Mouse (Mus musculus) activated CD4-positive, CD25-positive, alpha-beta regulatory T cell, adult 4 months (primary cell): ENCODE data around the gene Cacna2d1. TPM values are rescaled to one million over a fixed set of nuclear protein-coding genes. Genes with fewer than 3 reads are reported as not detected.

ENCODE experiments used
- ATAC-seq: one replicate; pipeline ENCODE4 v1.8.0; 2017
- polyA plus RNA-seq, 2 experiments: library from polyadenylated mRNA; unstranded; fragments of 100-300 nt; shearing (Covaris generic); gene quantifications; one replicate each; pipeline ENCODE4 v1.2.1; 2017

Cacna2d1 gene
- polyA plus RNA-seq = under 1 TPM in 1 of 2 experiments, not detected in 1; 0.25 TPM

DNA sequence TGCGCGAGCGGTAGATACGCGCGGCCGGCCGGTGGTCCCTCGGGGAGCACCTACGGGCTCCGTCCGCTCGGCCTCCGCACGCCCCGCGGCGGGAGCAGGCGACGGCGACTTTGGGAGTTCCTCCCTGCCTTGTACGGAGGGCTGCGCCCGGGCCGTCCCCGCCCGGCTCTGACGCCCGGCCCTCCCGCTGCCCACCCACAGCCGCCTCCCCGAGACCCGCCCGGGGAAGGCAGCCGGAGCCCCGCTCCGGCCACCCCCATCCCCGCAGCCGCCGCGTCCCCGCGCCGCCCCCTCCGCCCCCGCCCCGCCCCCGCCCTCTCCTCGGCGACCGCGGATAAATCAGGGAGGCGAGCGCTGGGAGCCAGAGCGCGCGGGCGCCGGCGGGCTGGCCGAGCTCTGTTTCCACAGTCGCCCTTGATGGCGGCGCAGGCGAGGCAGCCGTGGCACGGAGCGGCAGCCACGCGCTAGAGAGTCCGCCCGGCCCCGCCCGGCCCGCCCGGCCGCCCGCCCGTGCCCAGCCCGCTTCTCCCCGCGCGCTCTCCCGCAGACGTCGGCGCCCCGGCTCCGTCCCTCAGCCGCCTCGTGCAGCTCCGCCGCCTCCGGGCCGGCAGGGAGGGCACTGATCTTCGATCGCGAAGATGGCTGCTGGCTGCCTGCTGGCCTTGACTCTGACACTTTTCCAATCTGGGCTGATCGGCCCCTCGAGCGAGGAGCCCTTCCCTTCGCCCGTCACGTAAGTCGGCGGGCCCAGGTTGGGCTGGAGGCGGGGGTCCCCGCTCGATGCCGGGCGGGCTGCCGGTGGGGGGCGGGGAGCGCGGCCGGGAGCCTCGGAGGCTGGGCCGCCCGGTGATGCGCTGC is at the start of gene Cacna2d1:
TSS of gene Cacna2d1 (plus strand) at position 316 of the 858 bp plus-strand sequence.
- no peak for ATAC-seq

DNA sequence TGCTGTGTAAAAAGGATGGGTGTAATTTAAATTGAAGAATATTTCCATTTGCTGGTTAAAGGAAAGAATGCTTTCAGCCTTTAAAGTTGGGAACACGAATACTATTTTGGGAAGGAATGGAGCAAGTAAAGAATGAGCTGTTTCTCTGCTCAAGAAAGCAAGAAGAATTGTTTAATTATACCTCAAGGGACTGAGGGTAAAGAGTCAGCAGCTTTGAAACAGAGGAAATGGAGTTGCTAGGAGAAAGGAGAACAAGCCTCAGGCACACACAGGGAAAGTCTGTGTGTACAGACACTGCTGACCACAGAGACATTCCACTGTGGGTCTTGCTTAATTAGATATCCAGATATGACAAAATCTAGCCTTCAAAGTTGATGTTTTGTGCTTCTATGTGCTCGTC is 39.4 kb upstream of the Cacna2d1 start:
- no peak for ATAC-seq

DNA sequence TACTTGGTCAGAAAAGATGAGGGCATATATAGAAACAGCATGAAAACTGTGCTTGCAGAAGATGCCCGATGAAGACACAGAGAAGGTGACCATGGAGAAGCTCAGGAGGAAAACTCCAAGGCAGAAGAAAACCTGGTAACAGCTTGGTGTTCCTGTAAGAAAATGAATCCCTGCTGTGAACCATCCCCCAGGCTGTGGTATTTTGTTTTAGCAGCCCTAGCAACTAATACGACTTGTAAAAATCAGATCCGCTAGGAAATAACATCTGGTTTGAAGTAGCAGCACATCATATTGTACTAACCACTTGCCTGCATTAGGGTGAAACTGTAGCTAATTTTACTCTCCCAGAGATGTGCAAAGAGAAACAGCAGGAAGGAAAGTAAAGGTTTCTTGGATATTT is 37.8 kb upstream of the Cacna2d1 start:
- ATAC-seq = no peak

DNA sequence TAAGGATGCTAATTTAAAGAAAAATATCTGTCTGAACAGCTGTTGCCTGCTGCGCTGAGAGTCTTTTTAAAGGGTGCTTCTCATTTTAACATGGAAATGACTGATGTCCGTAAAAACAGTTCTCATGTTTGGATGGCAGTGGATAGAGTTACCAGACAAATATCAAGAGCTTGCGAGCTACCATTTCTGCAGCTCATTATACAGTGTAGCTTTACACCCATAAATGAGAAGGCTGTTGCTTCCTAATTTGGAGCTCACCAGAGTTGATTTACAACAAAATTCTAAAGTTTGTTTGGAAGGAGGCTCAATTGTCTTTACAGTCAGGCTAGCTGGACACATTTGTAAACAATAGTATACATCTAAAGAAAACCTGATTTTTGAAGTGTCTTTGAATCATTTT is 28.0 kb upstream of the Cacna2d1 start:
- ATAC-seq = no peak

DNA sequence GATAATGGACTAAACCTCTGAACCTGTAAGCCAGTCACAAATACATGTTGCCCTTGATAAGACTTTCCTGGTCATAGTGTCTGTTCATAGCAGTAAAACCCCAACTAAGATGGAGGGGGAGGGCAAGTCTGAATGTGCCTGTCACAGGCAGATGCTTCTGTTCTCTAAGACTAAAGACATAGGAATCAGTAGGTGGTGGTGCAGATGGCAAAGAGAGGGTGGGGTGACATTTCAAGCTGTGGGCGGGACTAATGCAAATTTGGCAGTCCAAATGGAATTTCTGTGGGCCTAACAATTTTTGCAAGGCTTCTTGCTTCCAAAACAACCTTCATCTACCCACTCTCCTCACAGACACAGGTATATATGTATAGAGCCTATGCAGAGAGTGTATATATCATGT is 19.6 kb upstream of the Cacna2d1 start:
- no peak for ATAC-seq

DNA sequence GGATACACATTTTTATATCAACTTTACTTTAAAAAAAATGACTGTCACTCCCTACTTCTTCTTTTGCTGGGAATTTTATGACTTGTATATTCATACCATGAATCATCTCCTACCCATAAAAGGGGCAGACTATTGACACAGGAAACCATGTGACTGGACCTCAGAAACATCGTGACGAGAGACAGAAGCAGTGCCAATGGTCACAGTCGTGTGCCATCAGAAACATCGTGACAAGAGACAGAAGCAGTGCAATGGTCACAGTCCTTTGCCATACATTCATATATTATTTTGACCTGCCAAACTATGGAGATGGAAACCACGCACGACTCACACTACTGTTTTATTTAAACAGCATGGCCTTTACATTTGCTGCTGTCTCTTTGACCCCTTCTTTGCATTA is 6.0 kb upstream of the Cacna2d1 start:
- no peak for ATAC-seq

DNA sequence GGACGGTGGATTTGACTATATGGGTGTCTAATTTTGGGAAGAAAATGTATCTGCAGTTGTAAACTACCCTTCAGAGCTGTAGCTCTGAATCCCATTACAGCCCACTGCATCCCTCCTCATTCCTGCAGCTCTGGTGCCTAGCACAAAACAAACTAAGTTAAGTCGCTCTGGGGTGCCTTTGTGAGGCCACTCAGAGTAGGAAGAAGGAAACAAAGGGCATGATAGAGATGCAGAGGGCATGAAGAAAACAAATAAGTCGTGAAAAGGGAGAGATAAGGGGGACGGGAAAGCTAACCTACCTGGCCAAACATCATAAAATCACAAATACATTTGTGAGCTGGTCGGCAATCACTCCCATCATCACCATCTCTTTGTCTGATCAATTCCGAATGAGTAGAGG is 1.5 kb upstream of the Cacna2d1 start:
- no peak for ATAC-seq

DNA sequence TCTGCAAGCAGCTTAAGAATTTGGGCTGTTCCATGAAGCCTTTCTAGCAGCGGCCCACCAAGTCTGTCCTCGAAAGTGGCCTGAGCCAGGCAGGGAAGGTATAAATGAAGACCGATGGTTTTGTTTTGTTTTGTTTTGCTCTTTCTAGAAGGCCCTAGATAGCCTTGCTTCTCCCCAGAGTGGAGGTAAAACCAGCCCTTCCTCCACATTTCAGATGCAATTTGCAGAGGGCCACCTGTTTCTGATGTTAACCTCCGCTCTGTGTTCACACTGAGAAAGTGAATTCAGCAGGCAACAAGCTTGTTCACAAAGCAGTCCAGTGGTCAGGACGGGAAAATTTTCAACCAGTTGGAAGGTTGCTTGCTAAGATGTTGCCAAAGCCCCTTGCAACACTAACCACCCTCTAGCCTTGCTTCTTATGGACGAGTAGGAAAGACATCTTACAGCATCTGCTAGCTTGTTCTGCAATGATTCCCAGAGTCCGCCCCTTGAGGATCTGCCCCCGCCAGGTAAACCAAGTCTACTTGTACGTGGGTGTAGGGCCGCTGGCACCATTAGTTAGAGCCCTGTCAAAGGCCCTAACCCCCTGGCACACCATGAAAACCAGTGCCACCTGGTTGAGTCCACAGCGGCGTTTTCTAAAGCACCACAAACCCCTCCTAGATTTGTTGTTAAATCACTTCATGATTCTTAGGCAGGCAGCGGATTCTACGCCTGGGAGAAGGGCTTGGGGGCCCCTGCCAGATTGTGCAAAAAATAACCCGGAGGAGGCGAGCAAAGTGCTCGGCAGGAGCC is 713 bp upstream of the Cacna2d1 start:
- no peak for ATAC-seq

DNA sequence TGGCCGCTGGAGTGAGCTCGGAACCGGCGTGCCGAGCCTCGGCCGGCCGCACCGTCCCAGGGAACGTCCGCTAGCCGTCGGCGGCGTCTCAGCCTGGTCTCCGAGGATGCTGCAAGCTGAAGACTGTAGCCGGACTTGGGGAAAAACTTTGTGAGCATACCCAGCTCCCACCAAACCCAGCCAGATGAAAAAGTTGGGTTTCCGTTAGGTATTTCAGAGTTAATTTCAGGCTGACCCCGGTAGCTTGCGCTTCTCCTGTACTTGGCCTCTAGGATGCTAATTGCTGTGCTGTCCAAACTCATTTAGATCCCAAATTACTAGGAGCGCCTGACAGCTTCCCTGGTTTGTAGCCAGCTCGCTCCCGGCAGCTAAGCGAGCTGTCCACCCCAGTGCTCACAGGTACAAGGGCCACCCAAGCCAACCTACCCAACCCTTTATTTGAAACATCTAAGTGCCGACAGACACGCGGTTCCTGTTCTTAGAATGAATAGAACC is 790 bp downstream of the Cacna2d1 start:
- ATAC-seq = no peak

DNA sequence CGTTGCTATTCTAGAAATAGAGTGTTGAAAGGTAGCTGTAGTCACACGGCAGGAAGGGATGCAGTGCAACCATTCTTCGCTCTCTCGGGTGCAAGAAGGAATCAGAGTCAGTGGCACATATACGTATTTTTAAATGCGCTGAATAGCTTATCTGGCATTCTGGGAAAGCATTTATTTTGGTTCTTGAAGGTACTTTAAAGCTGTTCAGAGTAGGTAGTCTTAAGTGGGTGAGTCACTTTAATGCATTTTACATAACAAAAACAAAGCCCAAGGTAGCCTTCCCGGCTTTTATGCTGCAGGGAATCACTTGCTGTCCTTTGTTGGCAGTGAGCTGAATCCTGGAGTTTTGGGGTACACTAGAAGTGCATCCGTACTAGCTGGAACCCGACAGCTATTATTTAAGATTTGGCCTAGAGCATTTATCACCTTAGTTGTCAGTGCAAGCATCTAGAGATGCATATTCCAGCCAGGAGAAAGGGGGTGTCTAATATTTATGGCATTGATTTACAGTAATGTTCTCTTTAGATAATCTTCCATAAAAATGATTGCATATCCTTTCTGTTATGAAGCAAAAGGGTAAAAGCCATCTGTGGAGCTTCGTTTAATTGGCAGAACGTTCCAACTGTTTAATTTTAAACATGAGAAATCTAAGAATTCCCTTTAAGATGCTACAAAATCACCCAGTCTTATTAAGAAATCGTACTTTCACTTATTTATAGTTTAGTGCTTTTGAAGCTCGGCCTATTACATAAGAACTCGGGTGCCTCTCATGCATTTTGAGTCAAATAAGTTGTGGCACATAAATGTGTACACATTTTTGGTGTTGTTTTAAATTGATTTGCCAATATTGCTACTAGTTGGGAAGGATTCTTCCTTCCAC is 1.6 kb downstream of the Cacna2d1 start:
- ATAC-seq = no peak

DNA sequence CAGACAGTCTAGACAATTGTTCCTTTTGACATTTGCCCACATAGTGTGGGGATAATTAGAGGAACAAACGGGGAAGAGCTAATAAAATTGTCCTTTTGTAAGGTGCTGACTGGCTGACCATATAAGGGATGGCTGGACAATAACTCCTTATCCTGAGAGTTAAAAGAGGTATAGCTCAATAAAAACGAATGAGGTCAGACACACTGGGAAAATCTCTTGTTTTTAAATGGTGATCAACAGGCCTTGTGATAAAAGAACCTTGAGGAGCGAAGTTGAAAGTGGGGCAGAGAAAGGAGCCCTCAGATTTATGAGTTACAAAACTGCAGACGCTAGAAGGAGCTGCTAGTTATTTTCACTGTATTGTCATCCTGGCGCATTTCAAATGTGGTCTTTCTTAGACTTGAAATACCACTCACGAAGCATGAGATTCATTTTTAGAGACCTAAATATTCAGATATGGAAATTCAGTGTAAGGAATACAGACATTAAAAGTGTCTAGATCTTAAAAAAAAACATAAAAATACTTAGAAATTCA is 6.8 kb downstream of the Cacna2d1 start:
- ATAC-seq = no peak

DNA sequence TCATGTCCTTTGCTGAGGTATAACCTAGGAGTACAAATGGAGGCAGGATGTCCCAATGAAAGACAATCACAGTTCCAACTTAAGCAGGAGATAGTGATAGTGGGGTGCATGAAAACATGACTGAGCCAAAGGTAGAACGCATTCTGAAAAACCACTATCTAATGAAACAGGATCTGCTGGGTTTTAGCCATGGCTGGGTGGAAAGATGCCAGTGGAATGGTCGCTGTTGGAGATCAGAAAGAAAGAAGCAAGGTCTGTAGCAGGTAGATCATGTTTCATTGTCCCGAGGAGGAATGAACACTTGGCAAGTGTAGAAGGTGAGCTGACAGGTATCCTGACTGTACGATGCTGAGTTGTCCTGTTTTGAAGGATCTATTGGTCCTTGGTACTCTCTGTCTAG is 7.6 kb downstream of the Cacna2d1 start:
- ATAC-seq = no peak

DNA sequence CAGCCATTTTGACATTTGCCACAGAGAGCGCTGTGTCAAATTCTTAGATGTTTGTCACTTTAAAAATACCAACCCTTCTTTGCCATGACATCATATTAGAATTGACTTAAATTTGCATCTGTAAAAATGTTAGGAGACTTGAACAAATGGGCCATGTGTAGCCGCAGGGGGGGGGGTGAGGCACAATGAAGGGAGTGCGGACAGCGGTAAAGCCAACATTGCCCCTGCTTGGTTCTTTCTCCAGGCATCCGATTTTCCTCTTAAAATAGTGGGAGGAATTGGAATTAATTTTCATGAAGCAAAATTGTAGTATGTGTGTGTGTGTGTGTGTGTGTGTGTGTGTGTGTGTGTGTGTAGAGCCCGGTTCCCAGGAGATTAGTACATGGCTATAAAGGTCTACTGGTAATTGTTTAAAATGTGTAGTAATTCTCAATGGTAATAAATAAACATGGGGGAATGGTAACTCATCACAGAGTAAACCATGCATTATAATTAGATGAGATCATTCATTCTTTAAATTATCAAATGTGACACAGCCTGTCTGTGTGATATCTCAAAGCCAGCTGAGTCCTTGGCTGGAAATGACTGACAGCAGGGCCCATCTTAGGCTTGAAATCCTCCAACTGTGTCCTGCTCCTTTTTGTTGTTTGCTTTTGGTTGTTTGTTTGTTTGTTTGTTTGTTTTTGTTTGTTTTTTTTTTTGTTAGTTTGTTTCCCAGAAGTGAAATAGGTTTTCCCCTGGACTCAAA is 14.0 kb downstream of the Cacna2d1 start:
- no peak for ATAC-seq

DNA sequence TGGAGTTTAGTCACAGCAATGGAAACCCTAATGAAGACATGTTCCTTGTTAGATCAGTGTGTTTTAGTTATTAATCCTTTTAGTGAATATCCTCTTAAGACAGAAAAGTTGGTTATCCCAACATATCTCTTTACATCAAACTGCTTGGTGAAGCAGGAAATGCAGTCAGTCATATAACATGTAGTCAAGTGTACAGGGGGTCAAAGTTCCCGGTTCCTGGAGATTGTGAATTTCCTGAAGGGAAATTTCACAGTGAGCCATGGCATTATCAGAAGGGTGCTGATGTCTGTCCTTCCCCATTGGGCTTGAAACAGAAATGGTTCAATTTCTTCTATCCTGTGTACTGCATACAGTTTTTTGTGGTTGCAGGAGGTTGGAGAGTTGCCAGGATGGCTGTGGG is 25.3 kb downstream of the Cacna2d1 start:
- no peak for ATAC-seq

DNA sequence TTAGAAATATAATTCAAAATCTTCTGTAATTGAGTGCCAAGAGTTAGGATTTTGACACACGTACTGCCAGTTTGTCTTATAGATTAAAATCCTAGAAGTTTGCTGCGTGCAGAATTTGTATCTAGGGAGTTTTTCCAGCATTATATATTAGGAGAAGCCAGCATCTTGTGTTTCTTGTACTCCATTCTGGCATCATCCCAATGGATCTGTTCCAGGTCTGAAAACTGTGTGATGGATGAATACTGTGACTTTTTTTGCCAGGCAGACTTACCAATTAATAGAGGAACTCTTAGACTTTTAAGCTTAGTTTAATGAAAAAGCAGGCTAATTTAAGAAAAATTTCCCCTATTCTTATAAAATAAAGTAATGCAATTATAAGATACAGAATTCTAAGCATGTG is 27.4 kb downstream of the Cacna2d1 start:
- no peak for ATAC-seq

DNA sequence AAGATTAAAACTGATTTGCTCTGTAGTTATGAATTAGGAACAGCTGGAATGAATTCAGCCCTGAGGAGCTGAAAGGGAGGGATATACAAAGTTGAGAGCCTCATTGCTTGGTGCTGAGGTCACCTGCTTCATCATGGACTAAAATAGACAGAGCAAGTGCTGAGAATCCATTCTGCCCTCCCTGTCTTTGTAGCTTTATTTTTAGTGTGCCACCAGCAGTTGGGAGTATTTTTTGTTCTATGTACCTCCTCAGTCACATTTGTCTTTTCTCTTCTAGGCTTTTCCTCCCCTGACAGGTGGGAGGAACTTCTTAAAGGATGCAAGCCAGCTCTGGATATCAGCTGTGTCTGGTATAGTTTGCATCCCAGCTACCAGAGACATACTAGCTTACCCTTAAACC is 32.4 kb downstream of the Cacna2d1 start:
- ATAC-seq = no peak

DNA sequence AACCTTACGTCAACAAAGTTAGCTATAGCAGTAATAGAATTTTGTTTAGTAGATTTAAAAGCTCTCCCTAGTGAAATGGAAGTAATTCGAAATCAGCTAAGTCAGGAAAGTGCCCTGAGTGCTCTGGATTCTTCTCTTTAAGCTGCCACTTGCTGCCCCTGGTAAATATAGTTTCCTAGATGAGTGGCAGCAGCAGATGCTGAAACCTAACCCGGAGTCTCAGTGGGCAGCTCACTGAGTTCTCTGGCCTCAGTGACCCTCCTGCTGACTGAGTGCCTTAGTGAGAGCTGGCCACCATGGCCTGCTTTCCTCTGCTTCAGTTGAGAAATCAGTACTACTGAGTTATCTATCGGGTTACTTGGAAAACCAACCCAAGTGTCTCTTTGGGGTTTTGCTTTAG is 37.3 kb downstream of the Cacna2d1 start:
- no peak for ATAC-seq

DNA sequence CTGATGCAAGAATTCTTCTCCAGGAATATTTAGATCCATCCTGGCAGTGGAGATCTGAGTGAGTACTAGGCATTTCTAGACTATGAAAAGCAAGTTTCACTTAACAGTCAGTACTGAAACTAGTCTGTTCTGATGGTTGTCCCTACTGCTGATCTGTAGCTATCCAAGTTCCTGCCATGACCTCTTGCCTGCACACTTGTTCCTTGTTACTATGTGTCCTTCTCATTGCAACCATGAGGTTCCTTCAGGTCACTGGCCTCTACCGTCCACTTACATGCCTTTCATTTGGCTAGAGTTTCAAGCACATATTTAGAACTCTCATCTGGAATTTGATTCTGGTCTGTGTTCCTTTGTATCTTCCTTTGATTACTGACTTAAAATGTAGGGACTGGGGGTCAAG is 37.9 kb downstream of the Cacna2d1 start:
- ATAC-seq = no peak

DNA sequence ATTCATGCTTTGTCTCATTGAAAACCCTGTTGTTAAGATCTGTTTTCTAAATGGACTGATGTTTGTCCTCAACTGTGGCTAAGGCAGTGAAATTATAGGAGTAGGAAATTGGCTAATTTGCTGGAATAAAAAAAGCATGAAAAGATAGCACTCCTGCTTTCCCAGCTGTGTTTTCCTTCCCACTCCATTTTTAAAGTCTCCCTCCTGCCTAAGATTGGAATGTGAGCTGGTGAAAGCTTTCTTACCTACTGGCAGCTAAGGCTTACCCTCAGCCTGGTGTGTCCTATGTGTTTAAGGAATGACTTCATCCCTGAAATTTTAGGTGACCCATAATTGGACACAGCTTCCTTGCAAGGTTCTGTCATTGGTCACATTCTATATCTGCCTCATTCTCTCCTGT is 40.2 kb downstream of the Cacna2d1 start:
- ATAC-seq = no peak

DNA sequence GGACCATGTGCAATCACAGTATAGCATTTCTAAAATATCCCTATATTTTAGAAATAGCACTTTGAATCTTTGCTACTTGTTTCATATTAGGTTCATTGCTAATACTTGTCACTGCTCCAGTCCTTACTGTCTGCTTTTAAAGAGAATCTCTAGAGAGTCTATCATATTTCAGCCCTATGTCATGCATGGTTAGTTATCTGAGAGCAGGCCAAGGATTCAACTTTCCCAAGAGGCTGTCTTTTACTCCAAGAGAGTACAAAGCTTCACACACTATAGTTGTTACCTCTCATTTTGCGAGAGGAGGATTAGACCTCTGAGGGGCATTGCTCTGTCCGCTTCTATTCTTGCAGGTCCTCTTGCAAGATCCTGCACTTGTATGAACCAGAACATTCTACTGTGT is 44.7 kb downstream of the Cacna2d1 start:
- no peak for ATAC-seq

DNA sequence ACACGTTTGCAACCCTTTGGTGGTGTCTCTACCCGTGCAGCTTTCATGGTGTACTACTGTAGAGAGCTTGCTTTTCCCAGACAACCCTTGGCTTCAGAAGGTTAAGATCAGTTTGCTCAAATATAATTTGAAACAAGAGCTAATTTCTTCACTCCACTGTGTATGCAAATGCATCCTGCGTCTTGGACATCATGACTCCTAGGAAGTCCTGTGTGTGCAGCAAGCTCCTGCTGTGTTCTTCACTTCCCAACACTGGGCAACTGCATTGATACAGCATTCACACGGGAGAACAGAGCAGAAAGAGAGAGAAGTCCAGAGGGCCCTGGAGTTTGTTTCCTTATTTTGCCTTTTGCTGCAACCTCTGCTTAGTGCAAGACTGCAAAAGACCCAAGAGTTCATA is 48.1 kb downstream of the Cacna2d1 start:
- no peak for ATAC-seq

DNA sequence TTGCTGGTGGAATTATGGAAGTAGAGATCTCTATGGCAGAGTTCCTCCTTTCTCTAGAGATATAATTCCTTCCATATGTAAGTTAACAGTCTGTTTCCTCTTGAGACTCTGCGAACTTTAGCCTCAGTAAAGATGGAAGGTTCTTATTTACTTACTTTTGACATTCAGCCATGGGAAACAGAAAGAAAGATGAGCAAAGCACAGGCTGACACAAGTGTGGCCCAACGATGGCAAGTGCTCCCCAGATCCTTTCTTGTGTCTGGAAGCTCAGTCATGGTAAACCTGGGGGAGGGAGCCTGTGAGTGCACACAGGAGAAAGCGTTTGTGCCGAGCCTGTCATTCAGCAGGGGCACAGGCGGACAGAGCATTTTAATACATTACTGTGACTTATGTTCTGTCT is 48.9 kb downstream of the Cacna2d1 start:
- ATAC-seq = no peak
